Mouse (Mus musculus): ENCODE data around the gene Gnao1. TPM values are rescaled to one million over a fixed set of nuclear protein-coding genes. Genes with fewer than 3 reads are reported as not detected.

Gnao1 gene
- 323 and 443 TPM in 2 replicates for polyA plus RNA-seq (2012; rRNA removed)

DNA sequence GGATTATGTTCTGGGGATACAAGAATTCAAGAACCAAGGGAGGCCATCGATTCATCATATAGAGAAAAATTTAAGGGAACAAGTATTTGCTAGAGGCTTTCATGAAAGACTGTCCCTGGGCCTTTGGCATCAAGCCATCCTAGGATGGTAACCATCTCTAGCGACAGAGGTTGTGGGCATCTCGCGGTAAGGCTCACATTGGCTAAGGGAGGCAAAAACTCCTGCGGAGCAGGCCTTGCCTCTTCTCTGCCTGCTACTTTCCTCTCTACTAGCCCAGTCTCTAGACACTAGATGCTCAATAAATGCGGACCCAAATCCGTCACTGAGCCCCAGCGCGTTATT lies at the start of gene Gnao1:
Gnao1 (plus strand) TSS at position 281 of the 342 bp plus-strand sequence.
- DNase-seq (ENCODE audit: low read depth) = no peak
- TF ChIP-seq CTCF (IDR thresholded peaks at IDR 0.05; ENCODE audit: borderline replicate concordance, extremely low read depth, insufficient read depth, insufficient read length) (no peak), POLR2A (IDR thresholded peaks at IDR 0.05; ENCODE audit: borderline replicate concordance, extremely low read depth, insufficient read depth, insufficient read length, poor library complexity, severe bottlenecking) (no peak)

DNA sequence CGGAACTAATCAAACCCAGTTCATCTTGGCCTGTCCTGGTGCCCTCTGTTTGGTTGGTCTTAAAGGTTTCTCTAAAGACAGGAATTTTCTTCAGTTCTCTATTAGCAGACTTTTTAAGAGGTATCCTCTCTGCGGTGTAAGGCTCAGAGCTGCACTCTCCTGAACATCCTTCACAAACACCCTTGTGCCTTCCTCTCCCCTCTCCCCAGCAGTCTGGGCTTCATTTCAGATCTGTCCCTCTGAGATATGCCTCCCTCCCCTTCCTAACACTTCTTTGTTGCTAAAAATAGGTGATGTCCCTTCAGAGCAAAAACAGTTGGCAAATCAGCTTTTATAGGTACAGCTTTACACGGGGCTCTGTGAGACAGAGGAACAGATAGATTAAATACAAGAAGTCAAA lies 32.2 kb upstream of the Gnao1 start:
- TF ChIP-seq POLR2A (IDR thresholded peaks at IDR 0.05; ENCODE audit: borderline replicate concordance, extremely low read depth, insufficient read depth, insufficient read length, poor library complexity, severe bottlenecking) (no peak), CTCF (IDR thresholded peaks at IDR 0.05; ENCODE audit: borderline replicate concordance, extremely low read depth, insufficient read depth, insufficient read length) (no peak)
- no peak for DNase-seq (ENCODE audit: low read depth)

GRCm38 (mm10) chr8:93809226-93809625 lies 540 bp upstream of the Gnao1 start:
- TF ChIP-seq CTCF (IDR thresholded peaks at IDR 0.05; ENCODE audit: borderline replicate concordance, extremely low read depth, insufficient read depth, insufficient read length) (no peak), POLR2A (IDR thresholded peaks at IDR 0.05; ENCODE audit: borderline replicate concordance, extremely low read depth, insufficient read depth, insufficient read length, poor library complexity, severe bottlenecking) (no peak)
- peak; percentile 28 for DNase-seq (ENCODE audit: low read depth)

DNA sequence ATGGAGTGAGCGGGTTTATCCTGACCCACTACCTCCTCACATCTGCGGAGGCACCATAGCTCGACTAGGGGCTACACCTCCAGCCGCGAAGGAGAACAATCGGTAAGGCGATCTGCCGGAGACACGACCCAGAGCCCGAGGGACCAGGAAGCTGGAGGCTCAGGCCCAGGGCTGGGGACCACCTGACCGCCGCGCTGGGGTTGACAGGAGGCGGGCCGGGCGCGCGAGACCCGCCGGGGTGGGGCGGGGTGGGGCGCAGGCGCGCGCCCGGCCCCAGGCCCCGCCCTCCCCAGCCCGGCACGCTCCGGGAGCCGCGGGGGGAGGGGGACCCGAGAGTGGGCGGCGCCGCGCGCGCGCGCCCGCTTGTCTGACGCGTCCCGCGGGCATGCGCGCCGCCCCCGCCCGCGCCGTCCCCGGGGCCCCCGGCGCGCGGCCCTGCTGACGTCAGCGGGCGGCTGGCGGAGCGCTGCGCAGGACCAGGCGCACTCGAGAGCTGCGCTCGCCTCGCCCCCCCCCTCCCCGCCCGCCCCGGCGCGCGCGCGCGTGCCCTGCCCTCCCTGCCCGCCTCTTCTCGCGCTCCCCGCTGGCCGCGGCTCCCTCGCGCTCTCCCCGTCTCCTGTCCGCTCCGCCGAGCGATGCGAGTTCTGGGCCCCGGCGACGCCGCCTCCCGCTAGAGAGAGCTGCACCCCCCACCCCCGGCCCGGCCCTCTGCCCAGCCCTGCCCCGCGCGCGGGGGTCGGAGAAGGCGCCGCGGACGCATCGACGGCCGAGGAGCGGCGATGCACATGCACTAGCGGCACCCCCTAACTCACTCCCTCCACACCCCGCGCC lies 477 bp downstream of the Gnao1 start:
- TF ChIP-seq POLR2A (IDR thresholded peaks at IDR 0.05; ENCODE audit: borderline replicate concordance, extremely low read depth, insufficient read depth, insufficient read length, poor library complexity, severe bottlenecking) = peak; percentile 58
- TF ChIP-seq CTCF (IDR thresholded peaks at IDR 0.05; ENCODE audit: borderline replicate concordance, extremely low read depth, insufficient read depth, insufficient read length) = no peak
- peak; percentile 96 for DNase-seq (ENCODE audit: low read depth)

DNA sequence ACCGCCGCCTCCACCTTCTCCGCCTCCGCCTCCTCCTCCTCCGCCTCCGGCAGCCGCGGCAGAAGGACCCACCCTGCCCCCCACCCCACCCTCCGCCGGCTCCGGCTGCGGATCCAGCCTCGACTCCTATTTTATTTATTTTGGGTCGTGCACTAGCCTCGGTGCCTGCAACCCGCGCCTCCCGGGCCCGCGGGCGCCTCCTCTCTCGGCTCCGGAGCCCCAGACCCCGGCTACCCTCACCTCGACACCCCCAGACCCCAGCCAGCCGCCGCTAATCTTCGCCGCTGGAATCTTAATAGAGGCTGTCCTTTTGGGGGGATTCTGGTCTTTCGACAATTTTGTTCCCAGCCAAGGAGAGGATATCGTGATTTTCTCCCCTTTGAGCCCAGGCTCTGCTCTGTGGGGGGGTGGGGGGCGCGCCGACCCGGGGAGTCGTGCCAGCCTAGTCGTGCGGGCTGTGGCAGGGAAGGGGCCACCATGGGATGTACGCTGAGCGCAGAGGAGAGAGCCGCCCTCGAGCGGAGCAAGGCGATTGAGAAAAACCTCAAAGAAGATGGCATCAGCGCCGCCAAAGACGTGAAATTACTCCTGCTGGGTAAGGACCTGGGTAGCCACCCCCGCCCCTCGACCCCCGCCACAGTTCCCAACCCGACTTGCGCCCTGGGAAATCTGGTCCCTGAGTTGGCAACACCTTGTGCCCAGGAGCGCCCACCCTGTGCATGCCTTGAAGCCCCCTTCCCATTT lies 1.3 kb downstream of the Gnao1 start:
- DNase-seq (ENCODE audit: low read depth) = peak; percentile 62
- TF ChIP-seq POLR2A (IDR thresholded peaks at IDR 0.05; ENCODE audit: borderline replicate concordance, extremely low read depth, insufficient read depth, insufficient read length, poor library complexity, severe bottlenecking) (no peak), CTCF (IDR thresholded peaks at IDR 0.05; ENCODE audit: borderline replicate concordance, extremely low read depth, insufficient read depth, insufficient read length) (no peak)

DNA sequence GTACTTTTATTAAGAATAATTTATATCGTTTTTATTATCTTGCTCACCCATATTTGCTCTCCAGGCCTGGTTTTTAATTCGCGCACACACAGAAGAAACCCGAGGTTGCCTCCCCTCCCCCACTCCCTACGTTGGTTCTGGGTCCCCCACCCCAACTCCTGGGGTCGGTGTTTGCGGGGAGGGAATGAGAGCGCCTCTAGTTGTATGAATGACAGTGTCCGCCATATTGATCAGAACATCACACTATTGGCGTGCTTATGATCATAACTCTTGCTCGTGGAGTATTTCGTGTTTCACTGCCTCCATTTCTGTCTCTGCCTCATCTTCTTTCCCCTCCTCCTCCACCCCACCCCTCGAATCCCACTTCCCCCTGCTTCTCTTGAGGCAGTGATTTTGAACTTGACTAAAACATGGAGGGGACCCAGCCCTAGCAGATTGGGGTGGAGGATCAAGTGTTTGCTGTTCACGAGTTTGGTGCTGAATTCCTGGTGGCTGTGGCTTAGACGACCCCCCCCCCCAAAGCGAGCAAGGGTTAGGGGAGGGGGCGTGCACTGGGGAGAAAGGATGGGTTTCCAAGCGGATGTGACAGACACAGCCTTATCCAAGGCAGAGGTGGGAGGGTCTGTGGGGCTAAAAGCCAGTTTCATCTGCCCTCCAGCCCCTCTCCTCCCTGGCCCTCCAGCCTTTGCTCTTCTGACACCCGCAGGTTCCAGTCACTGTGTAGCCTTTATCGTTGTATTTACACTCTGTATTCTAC lies 2.1 kb downstream of the Gnao1 start:
- TF ChIP-seq POLR2A (IDR thresholded peaks at IDR 0.05; ENCODE audit: borderline replicate concordance, extremely low read depth, insufficient read depth, insufficient read length, poor library complexity, severe bottlenecking) (no peak), CTCF (IDR thresholded peaks at IDR 0.05; ENCODE audit: borderline replicate concordance, extremely low read depth, insufficient read depth, insufficient read length) (no peak)
- DNase-seq (ENCODE audit: low read depth) = peak; percentile 71

DNA sequence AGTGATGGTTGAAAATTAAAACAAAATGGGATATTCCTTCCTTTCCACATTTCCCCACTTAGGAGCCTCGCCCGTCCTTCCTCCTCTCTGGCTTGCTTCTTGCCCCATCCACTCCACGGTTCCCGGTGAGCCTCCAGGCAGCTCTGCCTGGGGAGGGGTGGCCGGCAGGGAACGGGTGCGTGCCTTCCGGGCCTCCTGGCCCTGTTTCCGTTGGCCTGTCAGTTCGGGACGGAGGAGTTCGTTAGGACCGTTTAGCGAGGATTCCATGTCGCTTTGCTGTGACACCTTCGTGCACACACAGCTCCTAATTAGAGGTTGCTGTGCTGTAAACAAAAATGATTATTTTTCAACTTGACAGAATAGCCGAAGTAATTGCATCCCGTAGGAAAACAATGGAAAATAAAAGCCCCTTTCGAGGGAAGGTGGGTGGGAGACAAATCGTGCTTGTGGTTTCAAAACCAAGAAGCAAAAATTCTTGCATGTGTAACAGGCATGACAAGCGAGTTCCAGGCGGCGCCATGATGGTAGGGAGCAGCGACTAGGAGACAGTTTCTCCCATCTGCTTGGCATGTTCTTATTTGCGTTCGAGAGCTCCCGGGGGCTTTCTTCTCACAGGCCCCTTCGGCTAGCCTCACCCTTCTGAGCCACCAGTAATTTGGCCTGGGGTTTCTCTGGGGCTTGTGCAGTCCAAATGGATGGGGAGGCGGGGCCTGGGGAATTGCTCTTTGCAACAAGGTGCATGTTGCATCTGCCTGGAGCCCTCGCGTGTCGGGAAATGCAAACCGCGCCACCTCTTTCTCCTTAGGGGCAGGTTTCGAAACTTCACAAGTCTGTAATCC lies 3.0 kb downstream of the Gnao1 start:
- peak; percentile 70 for DNase-seq (ENCODE audit: low read depth)
- no peak for TF ChIP-seq POLR2A (IDR thresholded peaks at IDR 0.05; ENCODE audit: borderline replicate concordance, extremely low read depth, insufficient read depth, insufficient read length, poor library complexity, severe bottlenecking)
- no peak for TF ChIP-seq CTCF (IDR thresholded peaks at IDR 0.05; ENCODE audit: borderline replicate concordance, extremely low read depth, insufficient read depth, insufficient read length)

- peak; percentile 94 for DNase-seq (ENCODE audit: low read depth)
Measured at GRCm38 (mm10) chr8:93813405-93813761, 3.6 kb downstream of the Gnao1 start.

DNA sequence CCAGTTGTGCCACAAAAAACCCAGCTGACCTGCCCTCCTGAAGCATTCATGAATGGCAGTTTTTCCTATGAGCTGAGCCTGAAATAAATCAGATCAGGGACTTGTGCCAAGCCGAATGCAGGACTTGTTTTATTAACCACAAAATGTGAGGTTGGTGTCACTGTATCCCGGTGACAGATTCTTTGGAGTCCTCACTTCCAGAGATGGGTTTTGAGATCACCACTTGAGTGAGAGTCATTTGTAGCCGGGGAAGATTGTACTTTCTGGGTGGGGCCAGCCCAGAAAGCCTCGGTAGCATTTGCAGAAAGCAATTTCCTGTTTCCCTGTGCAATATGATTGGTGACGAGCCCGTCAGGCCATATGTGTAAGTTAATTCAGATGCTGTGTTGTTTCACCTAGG lies 4.5 kb downstream of the Gnao1 start:
- DNase-seq (ENCODE audit: low read depth) = peak; percentile 60
- TF ChIP-seq POLR2A (IDR thresholded peaks at IDR 0.05; ENCODE audit: borderline replicate concordance, extremely low read depth, insufficient read depth, insufficient read length, poor library complexity, severe bottlenecking) = no peak
- TF ChIP-seq CTCF (IDR thresholded peaks at IDR 0.05; ENCODE audit: borderline replicate concordance, extremely low read depth, insufficient read depth, insufficient read length) = no peak

More at GRCm38 (mm10) chr8:93813405-93813761, 3.6 kb downstream of the Gnao1 start:
- TF ChIP-seq CTCF (IDR thresholded peaks at IDR 0.05; ENCODE audit: borderline replicate concordance, extremely low read depth, insufficient read depth, insufficient read length) = no peak
- no peak for TF ChIP-seq POLR2A (IDR thresholded peaks at IDR 0.05; ENCODE audit: borderline replicate concordance, extremely low read depth, insufficient read depth, insufficient read length, poor library complexity, severe bottlenecking)

DNA sequence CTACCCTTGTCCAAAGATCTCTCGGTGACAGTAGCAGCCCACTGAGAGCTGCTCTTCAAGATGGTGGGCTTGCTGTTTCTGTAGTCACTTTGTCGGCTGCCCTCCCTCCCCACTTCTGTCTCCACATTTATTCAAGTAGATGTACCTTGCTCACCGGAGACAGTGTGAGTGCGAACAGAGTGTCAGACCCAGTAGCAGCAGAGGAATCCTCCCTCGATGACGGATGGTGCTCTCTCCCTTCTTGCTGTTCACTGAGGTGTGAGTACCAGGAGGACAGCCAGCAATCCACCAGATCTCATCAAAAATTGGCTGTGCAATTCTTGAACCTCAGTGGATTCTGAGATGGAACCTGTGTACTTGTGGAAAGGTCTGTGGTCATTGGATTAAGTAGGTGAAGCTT lies 6.5 kb downstream of the Gnao1 start:
- no peak for DNase-seq (ENCODE audit: low read depth)

More for the DNA sequence above, 6.5 kb downstream of the Gnao1 start:
- no peak for TF ChIP-seq POLR2A (IDR thresholded peaks at IDR 0.05; ENCODE audit: borderline replicate concordance, extremely low read depth, insufficient read depth, insufficient read length, poor library complexity, severe bottlenecking)
- no peak for TF ChIP-seq CTCF (IDR thresholded peaks at IDR 0.05; ENCODE audit: borderline replicate concordance, extremely low read depth, insufficient read depth, insufficient read length)
